Mouse (Mus musculus): ENCODE measurements around the gene St7.

St7 gene

GRCm38 (mm10) chr6:17769972-17770644 is 77.4 kb downstream of the St7 start:
- DNase-seq, result no peak

DNA sequence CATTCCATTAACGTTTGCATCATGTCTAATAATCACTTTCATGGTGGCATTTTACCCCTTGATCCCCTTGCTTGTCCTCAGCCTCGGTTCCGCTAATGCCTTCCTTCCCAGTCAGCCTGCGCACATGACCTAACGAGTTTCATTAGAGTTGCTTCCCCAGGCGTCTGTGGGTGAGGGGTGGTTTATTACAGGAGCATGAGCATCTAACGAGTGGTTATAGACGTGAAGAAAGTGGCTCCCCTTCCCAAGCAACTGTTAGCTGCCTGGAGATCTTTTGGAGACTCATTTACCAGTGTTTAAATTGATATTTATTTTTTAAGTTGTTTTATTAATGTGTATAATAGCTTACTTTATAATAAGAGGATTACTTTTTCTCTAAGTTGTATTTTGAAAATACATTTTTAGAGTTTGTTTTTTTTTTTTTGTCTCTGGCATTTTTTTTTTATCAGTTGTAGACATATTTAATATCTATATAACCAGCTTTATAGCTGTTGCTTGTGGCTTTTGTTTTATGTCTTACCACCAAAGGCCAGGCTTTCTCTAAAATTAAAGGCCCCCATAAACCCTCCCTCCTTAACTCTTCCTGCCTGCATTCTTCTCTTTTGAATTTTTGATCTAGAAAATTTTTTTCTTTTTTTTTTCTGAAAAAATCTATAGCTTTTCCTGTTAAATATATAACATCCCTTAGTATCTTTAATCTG is 78.1 kb downstream of the St7 start:
- DNase-seq, result no peak

- no peak for DNase-seq
Observed at GRCm38 (mm10) chr6:17771456-17771855, 78.7 kb downstream of the St7 start.

- DNase-seq, result no peak
Observed at GRCm38 (mm10) chr6:17772514-17772913, 79.8 kb downstream of the St7 start.

GRCm38 (mm10) chr6:17776041-17776440 is 83.3 kb downstream of the St7 start:
- no peak for DNase-seq

- no peak for DNase-seq
Observed at GRCm38 (mm10) chr6:17777018-17777799, 84.5 kb downstream of the St7 start.

DNA sequence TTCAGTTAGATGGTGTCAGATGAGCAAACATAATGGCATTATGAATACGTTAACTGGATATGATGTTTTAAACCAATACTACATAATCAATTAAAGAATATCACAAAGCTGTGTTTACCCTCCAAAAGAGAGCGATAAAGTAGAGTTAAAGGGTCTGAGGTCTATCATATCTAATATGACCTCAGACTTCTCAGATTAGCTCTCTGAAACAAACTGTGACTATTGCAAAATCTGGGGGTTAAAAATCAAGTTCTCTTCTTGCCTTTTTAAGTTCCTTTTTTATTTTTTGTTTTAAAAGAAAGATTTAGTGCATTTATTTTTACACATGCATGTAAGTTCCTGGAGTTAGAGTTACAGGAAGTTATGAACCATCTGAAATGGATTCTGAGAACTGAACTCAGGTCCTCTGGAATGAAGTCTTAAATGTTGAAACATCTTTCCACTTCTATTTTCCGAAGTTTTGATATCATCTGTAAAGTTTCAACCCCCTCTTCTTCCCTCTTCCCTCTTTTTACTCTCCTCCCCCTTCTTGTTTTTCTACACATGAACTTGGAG is 86.0 kb downstream of the St7 start:
- no peak for DNase-seq

DNA sequence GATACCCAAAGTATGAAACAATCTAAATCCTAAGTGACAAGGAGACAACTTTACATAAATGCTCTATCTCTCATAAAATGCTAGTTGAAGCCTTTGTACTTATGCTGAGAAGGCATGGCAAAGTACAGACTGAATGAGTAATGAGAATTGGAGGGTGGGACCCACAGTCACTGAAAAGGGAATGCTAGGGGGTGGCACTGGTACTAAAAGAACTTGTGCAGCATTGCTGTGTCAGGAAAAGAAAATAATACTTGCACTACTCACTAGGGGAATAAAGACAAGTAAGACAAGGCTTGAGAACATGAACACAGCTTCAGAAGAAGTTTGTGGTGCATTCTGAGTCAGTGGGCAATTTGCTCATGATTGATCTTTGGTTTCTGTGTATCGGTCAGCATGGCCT is 90.8 kb downstream of the St7 start:
- DNase-seq, result no peak

GRCm38 (mm10) chr6:17784523-17784922 is 91.8 kb downstream of the St7 start:
- DNase-seq, result no peak

- no peak for DNase-seq
Observed at GRCm38 (mm10) chr6:17785248-17785647, 92.5 kb downstream of the St7 start.

- DNase-seq, result no peak
Observed at GRCm38 (mm10) chr6:17787810-17788209, 95.1 kb downstream of the St7 start.

GRCm38 (mm10) chr6:17790251-17790650 is 97.5 kb downstream of the St7 start:
- no peak for DNase-seq

DNA sequence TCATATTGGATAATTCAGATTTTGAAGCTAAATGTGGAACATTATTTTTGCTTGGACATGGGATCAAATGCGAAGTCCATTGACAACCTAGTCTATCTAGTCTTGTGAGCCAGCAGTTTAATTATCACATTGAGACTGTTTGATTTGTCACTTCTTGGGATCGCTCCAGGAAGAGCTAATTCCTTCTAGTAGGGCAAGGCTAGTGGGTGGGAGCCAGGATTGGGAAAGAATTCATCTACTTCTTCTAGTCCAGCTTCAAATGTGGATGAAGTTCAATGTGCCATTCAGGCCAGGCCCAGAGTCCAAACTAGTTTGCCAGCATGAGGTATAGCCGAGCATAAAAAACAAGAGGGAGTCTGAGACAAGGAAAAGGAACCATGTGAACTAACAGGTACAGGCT is 100.7 kb downstream of the St7 start:
- no peak for DNase-seq

DNA sequence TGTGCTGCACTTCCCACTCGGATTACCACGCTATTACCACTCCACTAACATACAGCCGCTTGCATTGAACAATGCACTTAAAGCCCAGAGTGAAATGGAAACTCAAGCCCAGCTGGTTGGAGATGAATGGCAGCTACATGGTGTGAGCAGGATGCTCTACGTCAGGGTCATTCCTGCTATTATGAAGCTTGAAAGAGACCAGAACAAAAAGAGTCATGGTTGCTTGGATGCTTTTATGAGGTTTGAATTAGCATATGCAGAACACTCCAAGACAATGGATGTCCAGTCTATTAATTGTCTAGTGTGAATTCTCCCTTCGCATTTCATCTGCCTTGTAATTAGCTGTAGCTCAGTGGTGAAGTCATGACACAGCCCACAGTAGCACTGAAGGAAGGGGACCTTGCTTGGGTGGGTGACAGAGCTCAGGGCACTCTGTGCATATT is 104.6 kb downstream of the St7 start:
- DNase-seq, result no peak

GRCm38 (mm10) chr6:17800694-17801093 is 108.0 kb downstream of the St7 start:
- no peak for DNase-seq

- no peak for DNase-seq
Observed at GRCm38 (mm10) chr6:17804468-17804867, 111.7 kb downstream of the St7 start.

GRCm38 (mm10) chr6:17806569-17806968 is 113.8 kb downstream of the St7 start:
- DNase-seq, result no peak

DNA sequence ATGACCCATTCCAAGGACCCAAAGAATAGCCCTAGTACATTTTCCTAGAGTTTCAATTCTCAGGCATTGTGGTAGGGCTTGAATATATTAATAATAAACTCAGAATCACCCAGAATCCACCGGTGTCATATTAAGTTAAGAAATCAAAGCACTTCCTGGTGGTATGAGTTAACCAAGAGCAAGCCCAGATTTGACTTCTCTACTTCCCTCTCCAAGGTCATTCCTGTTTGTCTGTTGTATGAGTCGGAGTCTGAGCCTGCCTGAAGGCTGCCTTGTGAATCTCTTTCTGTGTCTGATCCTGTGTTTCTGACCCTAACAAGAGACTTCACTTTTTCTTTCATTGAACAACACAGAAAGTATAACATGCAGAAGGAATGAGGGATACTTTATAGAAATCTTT is 118.3 kb downstream of the St7 start:
- DNase-seq, result no peak

GRCm38 (mm10) chr6:17811531-17811930 is 118.8 kb downstream of the St7 start:
- DNase-seq, result no peak

- DNase-seq, result no peak
Observed at GRCm38 (mm10) chr6:17814074-17814649, 121.4 kb downstream of the St7 start.

GRCm38 (mm10) chr6:17816865-17817435 is 124.2 kb downstream of the St7 start:
- DNase-seq, result no peak

GRCm38 (mm10) chr6:17823614-17824013 is 130.9 kb downstream of the St7 start:
- no peak for DNase-seq

- no peak for DNase-seq
Observed at GRCm38 (mm10) chr6:17824735-17825134, 132.0 kb downstream of the St7 start.
